Mouse (Mus musculus) lung, postnatal 4 days (tissue): ENCODE measurements at regions not wholly inside any gene's neighbourhood (a gene's known extent, or its start where the extent isn't known, plus 50 kb on each side); places are given as distances from the start of the nearest gene placed in this dataset.
"Not testable (repeated sequence)": the region's sequence is repeated elsewhere in the genome, so short reads cannot be mapped to it uniquely, and the experiment has no call there.

ENCODE experiments used
- DNase-seq, 2 experiments: peaks; one replicate each; pipeline ENCODE4 v3.0.0; 2021

DNA sequence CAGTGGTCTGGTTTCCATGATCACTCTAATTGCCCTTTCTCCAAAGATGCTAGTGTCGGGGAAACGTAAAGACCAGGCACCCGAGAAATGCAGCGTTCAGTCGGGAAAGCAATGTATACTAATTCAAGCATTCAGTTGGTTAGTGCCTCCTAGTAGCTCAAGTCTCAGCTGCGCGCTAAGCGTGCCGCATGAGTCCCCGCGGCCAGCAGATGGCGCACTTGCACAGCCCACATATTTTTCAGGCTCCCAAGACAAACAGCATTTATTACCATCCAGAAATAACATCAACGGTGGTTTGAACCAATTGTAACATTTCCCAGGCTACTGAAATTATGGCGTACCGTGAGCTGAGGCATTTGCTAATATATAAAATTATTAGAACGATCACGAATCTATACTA is 222.3 kb downstream of the Brms1l start:
- peak; percentile 78 to 83 for DNase-seq

DNA sequence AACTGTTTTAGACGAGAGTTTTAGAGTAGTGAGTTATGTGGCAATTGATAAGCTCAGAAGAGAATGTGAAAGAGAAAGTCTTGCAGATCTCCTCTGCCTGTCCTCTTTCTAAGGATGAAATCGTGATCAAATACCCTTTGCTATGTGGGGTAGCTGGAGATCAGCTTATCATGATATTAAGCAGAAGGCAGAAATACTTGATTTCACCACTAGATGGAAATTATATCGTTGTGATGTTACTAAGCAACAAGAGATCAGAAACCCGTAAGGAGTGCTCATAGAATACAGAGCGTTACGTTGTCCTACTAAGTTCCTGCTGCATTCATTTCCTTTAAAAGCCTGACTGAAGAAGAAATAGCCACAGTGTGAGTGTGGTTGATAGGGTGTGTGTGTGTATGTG is 219.3 kb downstream of the Brms1l start:
- DNase-seq: no peak

DNA sequence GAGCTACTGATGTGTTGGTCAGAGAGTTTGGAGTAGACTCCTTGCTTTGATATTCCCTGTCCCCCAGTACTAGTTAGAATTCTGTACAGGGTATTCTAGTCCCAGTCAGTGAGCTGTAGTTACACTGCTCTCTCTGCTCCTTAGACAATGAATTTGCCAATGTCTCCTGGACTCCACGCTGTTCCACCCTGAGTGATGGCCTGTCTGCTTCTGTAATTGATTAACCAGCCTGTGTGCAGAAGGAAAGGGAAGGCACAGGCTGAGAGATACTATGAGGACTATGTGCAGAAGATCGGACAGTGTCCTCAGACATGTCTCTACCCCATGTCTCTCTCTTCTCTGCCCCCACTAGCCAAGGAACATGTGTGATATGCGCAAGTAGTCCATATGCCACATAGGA is 209.9 kb downstream of the Brms1l start:
- no peak for DNase-seq

DNA sequence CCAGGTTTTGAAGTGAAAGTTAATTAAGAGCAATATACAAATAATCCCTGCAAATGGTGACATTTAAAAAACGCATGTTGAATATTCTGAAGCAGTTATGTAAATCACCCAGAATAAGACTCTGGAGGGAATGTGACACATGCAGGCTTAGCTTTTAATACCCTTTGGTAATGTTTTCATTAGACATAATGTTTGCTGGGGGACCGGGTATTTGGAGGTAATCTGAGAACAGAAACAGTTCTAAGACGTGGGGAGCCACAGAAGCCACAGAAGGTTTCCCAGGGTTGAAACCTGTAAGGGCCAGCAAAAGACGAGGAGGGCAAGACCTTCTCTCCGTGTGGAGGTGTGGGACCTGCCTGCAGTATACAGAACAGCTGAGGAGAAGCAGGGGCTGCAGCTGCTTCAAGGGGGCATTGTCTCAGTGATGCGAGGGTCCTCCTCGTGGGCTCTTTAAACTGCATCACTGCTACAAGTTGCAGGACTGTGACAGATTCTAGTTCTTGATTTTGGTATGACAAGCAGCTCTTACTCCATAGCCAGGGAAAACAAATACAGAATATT is 184.9 kb downstream of the Brms1l start:
- no peak for DNase-seq

DNA sequence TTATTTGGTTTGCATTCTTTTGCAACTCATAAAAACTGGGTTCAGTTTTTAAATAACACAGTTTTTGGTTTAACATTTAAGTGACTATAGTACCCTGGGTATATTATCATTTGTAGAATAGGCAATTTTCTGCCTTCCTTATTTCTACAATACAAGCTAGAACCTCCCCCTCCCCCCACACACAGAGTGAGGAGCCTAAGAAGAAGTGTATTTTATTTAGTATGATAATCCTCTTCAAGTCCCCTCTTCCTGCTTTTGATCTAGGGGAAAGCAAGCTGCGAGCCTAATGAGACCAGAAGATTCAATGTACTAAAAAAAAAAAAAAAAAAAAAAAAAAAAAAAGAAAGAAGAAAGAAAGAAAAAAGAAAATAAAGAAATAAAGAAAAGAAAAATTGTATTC is 184.4 kb downstream of the Brms1l start:
- no peak for DNase-seq

DNA sequence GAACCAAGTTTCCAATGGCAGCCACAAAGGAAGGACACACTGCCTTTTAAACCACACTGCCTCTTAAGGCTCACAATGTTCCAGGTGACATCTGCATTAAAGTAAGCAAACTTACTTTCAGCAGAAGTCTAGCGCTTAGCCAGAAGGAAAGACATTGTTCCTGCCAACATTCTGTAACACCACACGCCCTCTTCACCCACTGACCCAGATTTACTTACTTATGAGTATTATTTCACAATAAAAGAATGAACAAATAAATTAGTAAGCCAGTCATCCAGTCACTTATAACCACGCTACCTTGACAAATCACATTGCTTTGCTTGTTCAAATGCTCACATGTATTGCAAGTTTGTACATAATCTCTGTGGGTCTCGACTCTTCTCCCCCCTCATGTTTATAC is 173.9 kb downstream of the Brms1l start:
- DNase-seq: no peak

DNA sequence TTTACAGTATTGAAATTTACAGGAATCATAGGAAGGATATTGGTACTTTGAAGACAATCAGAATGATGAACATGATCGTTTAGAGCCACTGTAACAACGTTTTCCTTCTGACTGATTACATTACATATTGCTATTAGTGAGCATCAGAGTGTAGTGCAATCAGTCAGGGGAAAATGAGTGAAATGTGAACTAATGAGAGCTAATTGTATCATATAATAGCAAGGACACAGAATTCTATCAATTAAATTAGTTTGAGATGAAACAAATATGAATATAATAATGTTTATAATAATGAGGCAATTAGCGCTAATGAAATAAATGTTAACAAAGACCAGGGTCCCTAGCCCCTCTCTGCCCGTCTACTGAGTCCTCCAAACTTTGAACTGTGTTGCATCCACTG is 169.7 kb downstream of the Brms1l start:
- DNase-seq: no peak

DNA sequence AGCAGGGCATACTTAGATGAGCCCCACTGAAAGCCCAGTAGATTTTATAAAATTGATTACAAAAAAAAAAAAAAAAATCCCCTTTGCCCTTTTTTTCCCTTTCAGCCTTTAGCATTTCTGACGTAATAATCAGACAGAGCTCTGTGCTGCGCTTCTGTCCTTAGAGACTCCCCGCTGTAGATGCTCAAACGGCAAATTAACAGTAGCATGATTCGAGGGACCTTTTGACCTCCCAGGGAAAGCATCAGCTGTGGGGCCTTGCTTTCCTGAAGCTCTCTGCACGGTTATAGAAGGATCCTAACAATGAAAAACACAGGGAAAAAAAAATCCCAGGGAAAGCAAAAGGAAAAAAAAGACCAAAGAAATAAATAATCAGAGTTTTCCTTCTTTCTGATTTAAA is 169.2 kb downstream of the Brms1l start:
- DNase-seq: no peak

DNA sequence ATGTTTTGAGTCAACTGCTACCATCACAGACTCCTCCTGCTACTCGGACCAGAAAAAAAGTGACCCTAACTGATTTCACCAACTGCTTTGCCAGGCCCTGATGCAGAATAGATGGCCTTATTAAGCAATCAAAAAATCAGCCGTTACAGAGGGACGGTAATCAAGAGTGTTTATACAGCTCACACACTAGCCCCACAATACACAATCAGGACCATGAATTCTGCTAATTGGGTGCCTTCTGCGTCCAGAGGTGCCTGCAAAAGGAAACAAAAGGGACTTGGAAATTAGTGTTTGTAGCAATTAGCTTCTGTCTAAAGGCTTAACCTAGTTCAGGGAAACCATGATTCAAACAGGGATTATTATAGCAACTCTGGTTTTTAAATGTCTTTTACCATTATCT is 168.4 kb downstream of the Brms1l start:
- no peak for DNase-seq

DNA sequence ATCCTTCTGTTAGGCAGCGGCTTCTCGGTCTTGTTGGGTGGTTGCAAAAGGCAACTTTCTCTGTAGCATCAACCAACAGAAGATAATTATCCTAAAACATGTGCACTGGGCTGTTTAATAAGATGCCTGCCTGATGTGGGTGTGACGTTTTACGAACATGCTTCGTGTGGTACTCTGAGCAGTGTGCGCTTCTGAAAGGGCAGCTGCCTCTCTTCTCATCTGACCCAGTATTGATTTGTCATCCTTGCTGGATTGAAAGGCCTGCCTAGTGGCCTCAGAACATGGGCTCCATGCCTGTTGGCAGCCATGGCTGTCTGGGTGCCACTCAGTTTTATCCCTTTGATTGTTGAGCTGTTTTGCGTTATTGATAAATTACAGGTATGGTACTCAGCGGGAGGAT is 167.4 kb downstream of the Brms1l start:
- DNase-seq: no peak

DNA sequence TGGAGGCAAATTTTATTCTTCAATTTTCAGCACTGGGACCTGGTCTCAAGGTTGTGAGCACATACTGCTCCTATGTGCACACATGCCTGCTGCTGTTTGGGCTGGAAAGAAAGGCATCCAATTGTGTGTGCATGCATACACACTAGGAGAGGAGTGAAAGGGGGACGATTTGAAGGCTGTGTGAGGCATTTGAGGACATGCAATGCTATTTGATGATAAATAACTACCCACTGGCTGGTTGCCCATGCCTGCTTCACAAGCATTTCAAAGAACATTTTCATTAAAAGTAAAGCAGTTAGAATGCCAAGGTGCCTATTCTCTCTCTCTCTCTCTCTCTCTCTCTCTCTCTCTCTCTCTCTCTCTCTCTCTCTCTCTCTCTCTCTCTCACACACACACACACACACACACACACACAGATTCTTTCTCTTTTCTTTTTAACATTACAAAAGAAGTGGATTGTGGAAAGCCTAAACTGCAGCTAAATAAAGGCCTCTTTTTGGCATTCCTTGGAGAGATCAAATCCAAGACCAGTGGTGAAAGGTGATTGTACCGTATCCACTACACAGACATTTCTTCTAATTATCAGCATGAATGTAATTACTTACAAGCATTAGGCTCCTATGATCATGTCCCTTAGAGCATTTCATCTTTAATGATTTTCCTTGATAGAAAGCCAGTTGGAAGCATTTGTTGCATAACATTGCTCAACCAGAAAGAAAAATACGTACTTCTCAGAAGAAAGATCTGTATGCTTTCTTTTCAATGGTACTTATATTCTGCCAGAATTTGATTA is 160.7 kb downstream of the Brms1l start:
- DNase-seq: no peak

DNA sequence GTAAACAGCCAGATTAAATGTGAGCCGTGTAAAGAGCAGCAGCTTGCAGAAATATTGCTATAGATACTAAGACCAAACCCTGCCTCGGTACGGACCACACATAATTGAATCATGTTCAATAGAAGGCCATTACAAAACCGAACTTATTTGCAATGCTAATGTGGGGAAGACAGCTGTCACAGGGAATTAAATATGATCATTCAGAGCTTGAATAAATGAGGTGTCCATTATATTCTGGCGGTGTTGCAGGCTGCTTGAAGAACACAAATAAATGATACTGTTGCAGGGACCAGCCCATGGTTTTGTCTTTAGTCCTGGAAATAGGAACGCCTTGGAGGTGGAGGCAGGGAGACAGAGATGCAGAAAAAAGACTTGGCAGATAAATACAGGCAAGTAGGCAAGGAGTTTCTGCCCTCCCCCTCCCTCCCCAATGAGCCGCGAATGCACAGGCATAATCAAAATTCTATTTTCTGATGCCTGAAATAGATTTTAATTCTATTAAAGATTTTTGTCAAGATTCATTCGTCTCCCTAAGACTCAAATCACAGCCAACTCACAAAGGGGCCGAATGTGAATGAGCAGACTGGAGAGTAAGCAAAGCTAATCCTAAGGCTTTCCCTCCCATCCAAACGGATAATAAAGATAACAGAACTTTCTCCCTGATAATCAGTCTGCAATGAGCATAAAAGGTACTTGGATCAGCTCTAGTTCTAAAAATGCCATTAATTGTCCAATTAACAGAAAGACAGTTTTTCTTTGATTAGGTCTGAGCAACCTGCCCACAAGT is 147.6 kb downstream of the Brms1l start:
- DNase-seq: no peak

DNA sequence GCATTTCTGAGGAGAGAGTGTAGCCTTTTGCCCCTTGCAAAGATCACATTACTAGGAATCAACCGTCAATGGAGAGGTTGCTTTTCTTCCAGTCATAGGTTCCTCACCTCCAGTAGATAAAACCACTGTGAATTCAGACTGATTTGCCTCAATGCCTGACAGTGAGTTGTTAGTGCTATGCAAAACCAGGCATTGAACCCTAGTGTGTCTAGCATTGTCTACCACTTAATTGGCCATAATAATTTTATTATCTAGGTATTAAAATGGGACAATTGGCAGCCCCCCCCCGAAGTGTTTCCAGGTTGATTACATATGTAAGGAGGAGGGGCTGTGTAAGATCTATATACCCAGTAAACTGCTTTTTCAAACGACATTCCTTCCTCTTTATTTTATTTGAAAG is 147.0 kb downstream of the Brms1l start:
- DNase-seq: no peak

DNA sequence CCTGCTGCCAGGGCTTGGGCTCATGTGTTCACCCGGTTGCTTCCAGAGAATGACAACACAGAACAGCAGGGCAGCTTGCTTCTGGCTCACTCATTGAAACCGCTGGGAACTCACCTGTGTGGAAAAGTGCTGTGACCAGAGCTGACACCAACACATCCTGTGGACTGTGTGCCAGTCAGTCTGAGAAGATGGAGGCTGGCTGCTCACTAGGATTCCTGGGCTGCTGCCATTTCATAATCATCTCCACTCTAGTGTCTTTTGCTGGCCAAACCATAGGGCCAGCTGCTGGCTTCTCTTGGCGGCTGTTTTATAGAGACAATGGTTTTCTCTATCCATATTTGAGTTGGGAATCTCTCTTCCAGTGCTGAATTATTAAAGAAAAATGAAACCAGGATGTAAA is 138.1 kb downstream of the Brms1l start:
- DNase-seq: no peak

DNA sequence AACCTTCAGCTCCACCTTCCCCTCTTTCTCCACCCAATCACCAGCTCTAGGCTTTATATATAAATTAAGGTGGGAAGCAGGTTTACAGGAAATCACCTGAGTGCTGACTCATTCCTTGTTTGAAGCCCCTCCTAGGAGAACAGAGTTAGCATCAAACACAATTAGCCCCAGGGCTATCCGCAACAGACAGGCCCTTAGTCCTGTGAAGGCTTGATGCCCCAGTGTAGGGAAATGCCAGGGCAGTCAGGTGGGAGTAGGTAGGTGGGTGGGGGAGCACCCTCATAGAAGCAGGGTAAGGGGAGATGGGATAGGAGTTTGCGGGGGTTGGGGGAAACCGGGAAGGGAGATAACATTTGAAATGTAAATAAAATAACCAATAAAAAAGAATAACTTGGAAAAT is 123.2 kb downstream of the Brms1l start:
- DNase-seq: not testable (repeated sequence)

DNA sequence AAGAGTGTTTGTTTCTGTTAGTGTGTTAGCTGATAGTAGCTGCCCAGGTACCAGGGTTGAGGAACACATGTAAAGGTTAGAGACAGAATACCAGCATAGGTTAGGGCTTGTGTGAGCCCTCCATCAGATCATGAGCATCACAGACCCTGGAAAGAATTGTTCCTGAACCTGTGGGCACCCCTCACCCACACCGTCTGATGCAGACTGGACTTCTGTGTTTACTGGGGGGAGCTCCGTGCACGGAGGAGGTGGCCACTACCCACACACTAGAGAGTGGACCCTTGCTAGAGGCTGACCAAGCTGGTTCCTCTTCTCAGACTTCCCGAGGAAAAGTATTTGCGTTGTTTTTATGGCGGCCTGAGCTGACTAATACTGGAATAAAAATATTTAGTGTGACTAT is 104.4 kb downstream of the Brms1l start:
- no peak for DNase-seq

DNA sequence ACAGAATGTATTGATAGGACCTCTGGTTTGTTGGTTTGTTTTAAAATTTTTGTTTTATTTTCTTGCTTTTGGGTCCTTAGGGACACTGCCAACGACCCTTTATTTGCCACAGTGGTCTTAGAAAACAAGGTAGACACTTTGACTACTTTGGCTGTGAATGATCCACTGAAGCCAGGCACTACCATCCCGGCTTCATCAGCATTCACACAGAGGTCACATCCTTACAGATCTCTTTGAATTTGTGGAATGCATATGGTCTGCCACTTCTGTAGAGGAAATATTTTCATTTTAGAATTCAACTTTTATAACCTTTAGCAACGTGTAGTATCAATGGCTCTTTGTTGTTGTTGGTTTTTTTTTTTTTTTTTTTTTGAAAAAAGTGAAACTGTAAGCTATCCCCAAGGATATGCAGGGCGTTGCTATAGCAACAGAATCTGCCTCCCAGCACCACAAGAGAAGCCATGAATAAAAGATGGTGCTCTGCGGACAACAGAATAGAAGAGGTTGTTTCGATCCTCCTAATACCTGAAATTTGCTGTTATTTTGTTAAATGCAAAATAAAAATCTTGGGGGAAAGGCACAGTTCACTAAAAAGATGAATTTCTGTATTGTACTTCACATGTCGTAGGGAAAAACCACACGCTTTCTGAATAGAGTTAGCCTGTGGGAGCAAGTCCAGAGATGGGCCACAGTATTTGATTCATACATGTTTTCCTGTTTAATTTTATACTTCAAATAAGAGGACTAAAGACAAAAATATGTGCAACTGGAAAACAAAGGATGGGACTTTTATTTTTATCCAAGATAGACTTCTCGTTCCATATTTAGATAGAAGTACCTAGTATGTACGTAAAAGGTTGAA is 103.4 kb downstream of the Brms1l start:
- DNase-seq: no peak

DNA sequence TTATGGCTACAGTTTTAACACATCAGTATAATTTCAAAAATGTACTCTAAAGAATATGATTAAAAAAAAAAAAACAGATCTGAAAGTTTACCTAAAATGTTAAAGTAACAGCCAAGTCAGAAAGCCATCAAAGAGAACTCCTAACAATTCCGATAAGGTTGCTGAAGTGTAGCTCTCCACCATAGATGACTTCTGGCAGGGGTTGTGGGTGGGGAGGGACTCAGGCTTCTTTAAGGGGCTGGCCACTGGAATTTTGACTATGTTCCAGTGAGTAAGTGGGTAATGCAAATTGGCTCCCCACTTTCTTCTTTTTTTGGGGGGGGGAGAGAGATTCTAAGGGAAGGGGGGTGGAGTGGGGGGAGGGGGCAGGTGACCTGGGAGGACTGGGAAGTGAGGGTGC is 98.0 kb downstream of the Brms1l start:
- DNase-seq: no peak

DNA sequence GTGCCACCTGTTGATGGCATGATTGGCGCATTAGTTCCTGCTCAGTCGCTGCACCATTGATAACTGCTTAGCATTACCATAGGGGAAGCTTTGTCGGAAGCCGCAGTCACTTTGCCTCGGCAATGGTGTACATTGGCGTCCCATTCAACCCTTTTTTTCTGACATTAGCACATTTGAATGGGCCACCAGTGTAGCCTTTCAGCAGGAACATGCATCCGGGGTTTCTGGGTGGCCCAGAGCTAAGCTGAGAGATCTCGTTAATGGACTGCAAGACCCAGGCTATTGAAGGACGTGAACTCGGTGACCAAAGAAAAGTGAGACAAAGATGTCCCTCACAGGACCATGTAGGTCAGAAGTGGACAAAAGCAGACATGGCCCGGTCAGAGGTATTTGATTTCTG is 97.3 kb downstream of the Brms1l start:
- no peak for DNase-seq

DNA sequence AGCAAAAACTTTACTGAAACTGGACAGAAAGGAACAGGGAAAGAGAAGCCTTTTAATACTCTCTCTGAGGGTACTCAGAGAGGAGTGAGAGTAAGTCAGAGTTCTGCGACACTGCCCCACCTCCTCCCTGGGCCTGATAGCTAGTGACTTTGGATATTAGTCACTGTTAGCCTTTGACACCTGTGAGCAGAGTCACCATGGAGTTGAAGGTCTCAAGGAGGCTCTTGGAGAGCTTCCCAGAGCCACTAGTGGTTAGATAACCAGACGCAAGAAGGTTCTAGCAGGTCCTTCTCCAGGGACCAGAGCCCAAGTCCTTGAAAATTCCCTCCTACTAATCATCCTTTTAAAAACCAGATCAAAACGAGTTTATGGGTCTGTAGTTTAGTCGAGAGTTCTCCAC is 94.3 kb downstream of the Brms1l start:
- DNase-seq: peak; percentile 11 to 40

DNA sequence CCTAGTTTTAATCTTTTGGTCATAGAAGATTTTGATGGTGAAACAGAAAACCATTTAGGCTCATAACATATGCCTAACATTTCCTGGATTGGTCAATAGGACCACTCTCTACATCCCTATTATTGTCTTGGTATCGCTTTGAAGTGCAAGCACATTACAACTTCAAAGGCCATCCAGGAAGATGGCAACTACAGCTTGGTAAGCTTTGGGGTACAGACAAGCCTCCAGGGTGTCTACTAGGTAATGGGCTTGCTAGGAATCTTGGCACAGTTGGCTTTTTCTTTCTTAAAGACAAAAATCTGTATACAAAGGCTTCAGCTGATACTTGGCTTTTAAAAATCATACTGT is 90.8 kb downstream of the Brms1l start:
- no peak for DNase-seq

DNA sequence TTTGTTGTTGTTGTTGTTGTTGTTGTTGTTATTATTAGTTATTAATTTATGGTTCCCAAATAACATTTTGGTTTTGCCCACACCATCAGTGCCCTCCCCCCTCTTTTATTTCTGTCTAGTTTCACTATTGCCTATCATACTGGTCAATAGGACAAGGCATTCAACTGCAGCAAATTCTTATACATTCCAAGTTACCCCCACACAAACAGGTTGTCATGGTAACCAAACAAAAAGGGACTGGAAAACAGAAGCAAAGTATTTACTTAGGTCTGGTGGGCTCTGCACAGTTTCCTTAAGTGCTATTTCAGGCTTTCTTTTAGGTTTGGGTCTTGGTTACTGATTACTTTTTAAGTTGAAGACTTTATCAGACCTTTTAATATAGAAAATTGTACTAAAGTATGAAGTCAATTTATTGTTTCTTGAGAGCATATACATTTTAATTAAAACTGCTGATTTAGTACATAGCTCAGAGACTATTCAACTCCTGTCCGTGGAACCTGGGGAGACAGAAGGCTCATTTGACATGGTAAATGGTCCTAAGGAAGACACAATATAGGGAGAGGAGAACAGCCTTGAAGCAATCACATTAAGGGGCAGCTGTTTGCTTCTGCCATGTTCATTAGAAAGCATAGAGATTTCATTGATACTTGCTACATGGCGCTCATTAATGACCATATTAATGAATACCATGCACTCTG is 90.3 kb downstream of the Brms1l start:
- no peak for DNase-seq
